Mouse (Mus musculus): ENCODE data around the gene Rsph14.

GRCm38 (mm10) chr10:75056255-75056654 lies 23.9 kb upstream of the Rsph14 start:
- TF ChIP-seq CTCF (IDR thresholded peaks at IDR 0.05; ENCODE audit: low read depth, low read length) (no peak), POLR2A (IDR thresholded peaks at IDR 0.05; ENCODE audit: insufficient read depth, low read length) (no peak)
